Mouse (Mus musculus) splenic B cell, adult 2 months (primary cell): ENCODE results near the gene Ier2.
"Not testable (repeated sequence)": the region's sequence is repeated elsewhere in the genome, so short reads cannot be mapped to it uniquely, and the experiment has no call there.

Experiments
- DNase-seq: peaks from one replicate; pipeline ENCODE4 v3.0.0-alpha.2; 2011; ENCODE audit warnings: low read depth, low spot score
- H3K27me3 ChIP-seq: 2 replicates; pipeline ENCODE4 v1.6.1; 2012; ENCODE audit warnings: mild to moderate bottlenecking, low read length, moderate library complexity, mixed read lengths; ENCODE audit not compliant: control insufficient read depth, poor library complexity, insufficient read depth, severe bottlenecking
- H3K36me3 ChIP-seq: 2 replicates; pipeline ENCODE4 v1.6.1; 2012; ENCODE audit warnings: mild to moderate bottlenecking, low read length, moderate library complexity, mixed read lengths; ENCODE audit not compliant: control insufficient read depth, poor library complexity, insufficient read depth, severe bottlenecking

Gene Ier2

DNA sequence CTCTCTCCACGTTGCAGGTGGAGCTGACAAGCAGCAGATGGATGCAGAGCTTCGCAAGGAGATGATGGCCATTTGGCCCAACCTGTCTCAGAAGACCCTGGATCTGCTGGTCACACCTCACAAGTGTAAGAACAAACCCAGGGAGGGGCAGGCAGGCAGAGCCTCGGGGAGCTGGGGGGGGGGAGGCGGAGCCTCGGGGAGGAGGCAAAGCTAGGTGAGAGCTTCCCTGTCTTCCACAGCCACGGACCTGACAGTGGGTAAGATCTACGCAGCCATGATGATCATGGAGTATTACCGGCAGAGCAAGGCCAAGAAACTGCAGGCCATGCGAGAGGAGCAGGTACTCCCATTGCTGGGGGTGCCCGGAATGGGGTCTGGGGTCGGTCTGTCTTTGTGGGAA lies 33.1 kb downstream of the Ier2 start:
- no peak for DNase-seq
- no peaks in the 10 kb centered on the region for H3K27me3 ChIP-seq
- H3K36me3 ChIP-seq, result no peaks in the 10 kb centered on the region

DNA sequence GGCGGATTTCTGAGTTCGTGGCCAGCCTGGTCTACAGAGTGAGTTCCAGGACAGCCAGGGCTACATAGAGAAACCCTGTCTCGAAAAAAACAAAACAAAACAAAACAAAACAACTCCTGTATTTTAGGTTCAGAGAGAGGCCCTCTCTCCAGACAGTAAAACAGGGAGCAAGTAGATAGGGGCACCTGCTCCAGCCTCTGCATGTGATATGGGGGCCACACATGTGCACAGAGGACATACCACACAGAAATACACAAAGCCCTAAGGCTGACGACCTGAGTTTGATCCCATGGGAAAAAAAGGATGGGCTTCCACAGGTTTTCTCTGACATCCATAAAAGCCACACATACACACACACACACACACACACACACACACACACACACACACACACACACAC lies 39.2 kb downstream of the Ier2 start:
- not testable (repeated sequence) for H3K36me3 ChIP-seq, DNase-seq, H3K27me3 ChIP-seq

DNA sequence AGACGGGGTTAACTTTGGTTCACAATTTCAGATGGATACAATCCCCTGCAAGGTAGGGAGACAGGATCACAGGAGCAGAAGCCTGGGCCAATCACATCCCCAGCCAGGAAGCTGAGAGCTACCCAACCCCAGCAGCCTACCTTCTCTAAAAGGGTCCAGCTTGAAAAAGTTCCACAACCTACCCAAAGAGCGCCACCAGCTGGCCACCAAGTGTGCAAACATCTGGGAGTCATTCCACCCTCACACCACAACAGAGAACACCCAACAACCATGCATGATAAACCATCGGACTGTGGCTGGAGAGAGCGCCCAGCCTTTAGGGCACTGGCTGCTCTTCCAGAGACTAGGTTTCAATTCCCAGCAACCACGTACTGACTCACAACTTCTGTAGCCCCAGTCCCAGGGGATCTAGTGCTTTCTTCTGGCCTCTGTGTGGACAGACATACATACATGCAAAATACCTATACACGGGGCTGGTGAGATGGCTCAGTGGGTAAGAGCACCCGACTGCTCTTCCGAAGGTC lies 41.5 kb downstream of the Ier2 start:
- no peaks in the 10 kb centered on the region; the same call in 1 of the 2 replicates for H3K27me3 ChIP-seq
- H3K36me3 ChIP-seq, result no peaks in the 10 kb centered on the region
- DNase-seq, result no peak

DNA sequence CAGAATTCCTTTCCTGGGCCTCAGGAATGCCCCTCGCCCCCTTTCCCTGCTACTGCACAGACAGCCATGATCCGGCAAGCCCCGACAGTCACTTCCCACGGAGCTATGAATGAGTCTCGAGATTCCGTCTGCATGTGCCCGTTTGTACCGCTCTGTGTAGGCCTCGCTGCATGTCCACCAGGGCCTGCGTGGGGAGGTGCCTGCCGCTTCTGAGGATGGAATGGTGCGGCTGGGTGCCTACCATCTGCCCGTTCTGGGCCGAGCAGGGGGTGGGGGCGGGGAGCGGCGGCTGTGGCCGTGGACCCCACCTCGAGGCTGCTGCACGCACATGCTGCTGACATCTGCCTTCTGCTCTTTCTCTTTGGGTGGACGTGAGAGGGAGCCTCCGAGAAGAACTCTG lies 45.6 kb downstream of the Ier2 start:
- H3K36me3 ChIP-seq, result no peaks in the 10 kb centered on the region
- no peak for DNase-seq
- no peaks in the 10 kb centered on the region for H3K27me3 ChIP-seq

DNA sequence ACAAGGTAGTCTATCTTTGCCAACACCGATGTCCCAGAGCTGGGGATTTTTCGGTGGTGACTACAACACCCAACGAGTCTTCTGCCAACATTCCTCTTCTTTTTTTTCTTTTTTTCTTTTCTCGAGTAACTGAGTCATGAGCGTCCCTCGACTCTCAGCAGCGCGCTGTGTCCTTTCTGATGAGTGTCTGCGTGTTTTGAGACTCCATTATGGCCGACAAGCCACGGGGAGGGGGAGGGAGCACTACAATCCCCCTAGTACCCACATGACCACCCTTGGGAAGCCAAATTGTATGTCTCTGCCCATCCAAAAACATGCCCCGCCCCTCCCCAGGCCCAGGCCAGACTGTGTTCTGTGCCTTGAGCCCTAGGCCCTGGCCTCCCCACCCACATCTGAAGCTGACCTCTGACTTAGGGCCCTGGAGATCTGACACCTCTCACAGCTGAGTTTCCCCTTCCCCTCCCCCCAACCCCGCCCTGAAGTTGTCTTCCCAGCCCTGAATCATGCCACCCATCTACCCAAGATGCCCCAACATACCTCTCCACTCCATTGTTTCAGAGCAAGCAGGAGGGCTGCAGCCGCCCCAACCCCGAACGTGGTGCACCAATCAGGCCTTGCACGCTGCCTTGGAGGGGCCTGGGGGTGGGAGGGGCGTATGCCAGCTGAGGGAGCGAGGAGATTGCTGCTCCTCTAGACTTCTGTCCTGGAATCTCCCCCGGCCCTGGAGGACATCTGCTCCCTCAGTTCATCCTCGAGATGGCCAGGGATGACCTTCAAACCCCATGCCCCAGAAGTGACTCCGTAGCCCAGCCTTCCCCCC lies 46.8 kb downstream of the Ier2 start:
- Histone ChIP-seq H3K36me3 (no peaks in the 10 kb centered on the region), H3K27me3 (no peaks in the 10 kb centered on the region)
- DNase-seq, result no peak

DNA sequence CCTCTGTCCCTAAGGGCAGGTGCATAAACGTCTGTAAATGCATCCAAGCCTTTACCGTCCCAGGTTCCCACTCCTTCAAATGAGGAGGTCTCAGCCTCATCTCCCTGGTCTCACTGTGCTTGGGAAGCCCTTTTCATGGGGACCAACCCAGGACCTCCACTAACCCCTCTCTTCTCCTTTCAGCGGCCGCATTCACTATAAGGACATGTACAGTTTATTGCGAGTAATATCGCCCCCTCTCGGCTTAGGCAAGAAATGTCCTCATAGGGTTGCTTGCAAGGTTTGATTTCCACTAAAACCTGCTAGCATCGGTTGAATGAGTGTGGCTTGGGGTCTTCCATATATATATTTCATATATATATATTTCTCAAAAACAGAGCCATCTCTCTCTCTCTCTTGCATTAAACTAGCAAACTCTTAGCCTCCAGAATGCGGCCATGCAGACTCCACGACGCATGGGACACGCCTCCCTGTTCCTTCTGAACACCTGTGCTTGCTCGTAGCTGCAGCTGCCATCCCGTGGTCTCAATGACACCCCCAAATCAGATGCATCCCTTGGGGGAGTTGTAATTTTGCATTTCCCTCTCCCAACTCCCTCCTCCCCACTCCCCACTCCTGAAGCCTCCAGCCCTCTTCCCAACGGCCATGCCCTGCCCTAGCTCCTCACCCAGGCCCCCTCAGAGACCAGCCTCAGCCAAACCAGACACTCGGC lies 48.0 kb downstream of the Ier2 start:
- peak; percentile 62 for DNase-seq
- no peaks in the 10 kb centered on the region for H3K36me3 ChIP-seq
- no peaks in the 10 kb centered on the region for H3K27me3 ChIP-seq
